Mouse (Mus musculus): Measurements from ENCODE around the gene Qsox1. TPM values are rescaled to one million over a fixed set of nuclear protein-coding genes. Genes with fewer than 3 reads are reported as not detected.
A peak's percentile ranks its signal among the peaks of the same experiment; 100 is the strongest.

Qsox1 gene
- total and polyA plus RNA-seq, 3 experiments, result 8.4 to 17.1 TPM; not detected in 1

DNA sequence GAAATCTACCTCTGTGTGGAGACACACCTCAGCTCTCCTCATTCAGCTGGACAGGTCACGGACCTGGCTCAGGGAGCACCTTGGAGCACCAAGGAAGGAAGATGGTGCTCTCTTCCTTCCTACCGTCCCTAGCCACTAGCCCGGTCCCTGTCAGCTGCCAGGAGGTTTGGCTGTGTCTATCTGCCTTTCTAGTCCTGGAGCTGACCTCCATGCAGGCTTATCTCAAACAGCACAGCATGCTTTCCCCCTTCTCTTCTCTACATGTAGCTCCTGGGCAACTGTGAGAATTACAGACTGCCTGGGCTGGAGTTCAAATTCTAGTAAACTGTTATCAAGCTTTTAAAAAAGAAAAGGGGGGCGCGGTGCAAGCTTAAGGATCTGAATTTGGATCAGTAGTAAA, 40.3 kb upstream of the Qsox1 start:
- no peak for TF ChIP-seq POLR2AphosphoS5 (IDR thresholded peaks at IDR 0.05; ENCODE audit: borderline replicate concordance, low read depth, low read length)
- no peak for TF ChIP-seq NELFE (IDR thresholded peaks at IDR 0.05; ENCODE audit: low read depth, low read length)
- TF ChIP-seq ZNF384 (IDR thresholded peaks at IDR 0.05; ENCODE audit: low read depth, low read length), result no peak
- TF ChIP-seq EP300 (IDR thresholded peaks at IDR 0.05; ENCODE audit: low read depth in 1 of 2, low read length in 2 of 2), result no peak
- TF ChIP-seq ETS1 (IDR thresholded peaks at IDR 0.05; ENCODE audit: low read depth, low read length), result no peak
- no peak for TF ChIP-seq TBP (IDR thresholded peaks at IDR 0.05; ENCODE audit: low read depth, low read length)
- no peak for TF ChIP-seq KAT2A (conservative IDR thresholded peaks at IDR 0.05; ENCODE audit: low read depth, low read length)
- no peak for TF ChIP-seq GATA1 (IDR thresholded peaks at IDR 0.05; ENCODE audit: low read depth, low read length)
- no peak for TF ChIP-seq SMC3 (IDR thresholded peaks at IDR 0.05; ENCODE audit: low read depth, low read length)
- TF ChIP-seq USF1 (IDR thresholded peaks at IDR 0.05; ENCODE audit: low read depth, low read length), result no peak
- TF ChIP-seq ZC3H11A (IDR thresholded peaks at IDR 0.05; ENCODE audit: low read depth, low read length), result no peak
- no peak for TF ChIP-seq MAZ (IDR thresholded peaks at IDR 0.05; ENCODE audit: low read depth, low read length)
- no peak for TF ChIP-seq MAX (IDR thresholded peaks at IDR 0.05; ENCODE audit: low read length)
- TF ChIP-seq MXI1 (IDR thresholded peaks at IDR 0.05; ENCODE audit: low read depth, low read length), result no peak
- no peak for TF ChIP-seq TAL1 (IDR thresholded peaks at IDR 0.05; ENCODE audit: low read length)
- TF ChIP-seq BHLHE40 (IDR thresholded peaks at IDR 0.05; ENCODE audit: borderline replicate concordance, low read depth, low read length), result no peak
- no peak for TF ChIP-seq MYB (IDR thresholded peaks at IDR 0.05; ENCODE audit: low read depth, low read length)
- TF ChIP-seq ZMIZ1 (IDR thresholded peaks at IDR 0.05; ENCODE audit: low read depth, low read length), result no peak
- no peak for TF ChIP-seq POLR2AphosphoS2 (IDR thresholded peaks at IDR 0.05; ENCODE audit: low read length)
- no peak for TF ChIP-seq ELF1 (IDR thresholded peaks at IDR 0.05; ENCODE audit: low read depth, low read length)
- Histone ChIP-seq H3K9ac (ENCODE audit: control insufficient read depth, low read depth, low read length, poor library complexity, severe bottlenecking) (no peak overlapping the region), H3K4me1 (ENCODE audit: control insufficient read depth in 1 of 2, insufficient read depth in 2 of 2, low read length in 2 of 2) (peaks cover 3 to 6% of the 10 kb centered on the region in 2 experiments; a peak in 2 of 4 replicates), H3K27me3 (ENCODE audit: control insufficient read depth in 1 of 2, insufficient read depth in 2 of 2, low read length in 2 of 2) (no peaks in the 10 kb centered on the region), H3K9me3 (replicated peaks; ENCODE audit: insufficient read depth, low read length) (no peaks in the 10 kb centered on the region), H3K79me2 (ENCODE audit: control insufficient read depth, insufficient read depth, low read length, poor library complexity) (no peaks in the 10 kb centered on the region), H3K4me3 (ENCODE audit: control insufficient read depth in 1 of 2, insufficient read depth in 1 of 2, low read depth in 2 of 2, low read length in 2 of 2) (no peak overlapping the region), H3K36me3 (ENCODE audit: control insufficient read depth in 1 of 2, insufficient read depth in 2 of 2, low read length in 2 of 2) (peaks cover 2 to 4% of the 10 kb centered on the region in 2 experiments; a peak in 1 of 4 replicates), H3K27ac (ENCODE audit: control insufficient read depth, low read depth, low read length) (no peak overlapping the region)
- DNase-seq (ENCODE audit: low read depth, low spot score), result peak; percentile 18

- Histone ChIP-seq H3K27ac (ENCODE audit: control insufficient read depth, low read depth, low read length) (no peak overlapping the region), H3K4me3 (ENCODE audit: control insufficient read depth in 1 of 2, insufficient read depth in 1 of 2, low read depth in 2 of 2, low read length in 2 of 2) (no peak overlapping the region), H3K9me3 (replicated peaks; ENCODE audit: insufficient read depth, low read length) (no peaks in the 10 kb centered on the region), H3K4me1 (ENCODE audit: control insufficient read depth in 1 of 2, insufficient read depth in 2 of 2, low read length in 2 of 2) (no peaks in the 10 kb centered on the region), H3K79me2 (ENCODE audit: control insufficient read depth, insufficient read depth, low read length, poor library complexity) (no peaks in the 10 kb centered on the region), H3K36me3 (ENCODE audit: control insufficient read depth in 1 of 2, insufficient read depth in 2 of 2, low read length in 2 of 2) (peaks cover 0 to 4% of the 10 kb centered on the region in 2 experiments; a peak in 1 of 4 replicates), H3K9ac (ENCODE audit: control insufficient read depth, low read depth, low read length, poor library complexity, severe bottlenecking) (no peak overlapping the region), H3K27me3 (ENCODE audit: control insufficient read depth in 1 of 2, insufficient read depth in 2 of 2, low read length in 2 of 2) (no peaks in the 10 kb centered on the region)
- no peak for TF ChIP-seq E2F4 (IDR thresholded peaks at IDR 0.05; ENCODE audit: borderline replicate concordance, low read depth, low read length)
- TF ChIP-seq HCFC1 (IDR thresholded peaks at IDR 0.05; ENCODE audit: low read depth, low read length), result no peak
- no peak for TF ChIP-seq MYC (IDR thresholded peaks at IDR 0.05; ENCODE audit: low read depth, low read length)
- TF ChIP-seq RAD21 (IDR thresholded peaks at IDR 0.05; ENCODE audit: low read depth, low read length), result no peak
- TF ChIP-seq MEF2A (IDR thresholded peaks at IDR 0.05; ENCODE audit: extremely low read depth, insufficient replicate concordance, low read depth, low read length, poor library complexity, severe bottlenecking), result no peak
- TF ChIP-seq TCF12 (IDR thresholded peaks at IDR 0.05; ENCODE audit: low read depth, low read length), result no peak
- TF ChIP-seq ZKSCAN1 (IDR thresholded peaks at IDR 0.05; ENCODE audit: low read depth, low read length), result no peak
- TF ChIP-seq UBTF (IDR thresholded peaks at IDR 0.05; ENCODE audit: borderline replicate concordance, insufficient read depth, low read depth, low read length), result no peak
- no peak for TF ChIP-seq KAT2A (conservative IDR thresholded peaks at IDR 0.05; ENCODE audit: low read depth, low read length)
- TF ChIP-seq TAL1 (IDR thresholded peaks at IDR 0.05; ENCODE audit: low read length), result no peak
- no peak for TF ChIP-seq GATA1 (IDR thresholded peaks at IDR 0.05; ENCODE audit: low read depth, low read length)
- TF ChIP-seq EP300 (IDR thresholded peaks at IDR 0.05; ENCODE audit: low read depth in 1 of 2, low read length in 2 of 2), result no peak
- TF ChIP-seq GABPA (IDR thresholded peaks at IDR 0.05; ENCODE audit: low read depth, low read length), result no peak
- TF ChIP-seq CHD1 (IDR thresholded peaks at IDR 0.05; ENCODE audit: low read depth, low read length), result no peak
- TF ChIP-seq NELFE (IDR thresholded peaks at IDR 0.05; ENCODE audit: low read depth, low read length), result no peak
- no peak for DNase-seq (ENCODE audit: low read depth, low spot score)
Observed at GRCm38 (mm10) chr1:155844235-155844634, 31.5 kb upstream of the Qsox1 start.
